Mouse (Mus musculus) mouse embryonic stem cell (cell line): ENCODE results near the gene Pidd1.

ENCODE experiments used
- in situ Hi-C, 2 experiments: fragments of 300-500 bp; cut with MboI; formaldehyde crosslinking; loops; 1 replicate in 1 of 2; 3 replicates in 1 of 2; pipeline ENCODE4 v1.14.3; 2019 to 2020; ENCODE audit warnings: low sequenced_read_pairs in 2 of 2, low pct_unique_long_range_greater_than_20kb in 1 of 2, mixed read lengths in 1 of 2; ENCODE audit not compliant: unreplicated experiment in 1 of 2

Gene Pidd1

DNA sequence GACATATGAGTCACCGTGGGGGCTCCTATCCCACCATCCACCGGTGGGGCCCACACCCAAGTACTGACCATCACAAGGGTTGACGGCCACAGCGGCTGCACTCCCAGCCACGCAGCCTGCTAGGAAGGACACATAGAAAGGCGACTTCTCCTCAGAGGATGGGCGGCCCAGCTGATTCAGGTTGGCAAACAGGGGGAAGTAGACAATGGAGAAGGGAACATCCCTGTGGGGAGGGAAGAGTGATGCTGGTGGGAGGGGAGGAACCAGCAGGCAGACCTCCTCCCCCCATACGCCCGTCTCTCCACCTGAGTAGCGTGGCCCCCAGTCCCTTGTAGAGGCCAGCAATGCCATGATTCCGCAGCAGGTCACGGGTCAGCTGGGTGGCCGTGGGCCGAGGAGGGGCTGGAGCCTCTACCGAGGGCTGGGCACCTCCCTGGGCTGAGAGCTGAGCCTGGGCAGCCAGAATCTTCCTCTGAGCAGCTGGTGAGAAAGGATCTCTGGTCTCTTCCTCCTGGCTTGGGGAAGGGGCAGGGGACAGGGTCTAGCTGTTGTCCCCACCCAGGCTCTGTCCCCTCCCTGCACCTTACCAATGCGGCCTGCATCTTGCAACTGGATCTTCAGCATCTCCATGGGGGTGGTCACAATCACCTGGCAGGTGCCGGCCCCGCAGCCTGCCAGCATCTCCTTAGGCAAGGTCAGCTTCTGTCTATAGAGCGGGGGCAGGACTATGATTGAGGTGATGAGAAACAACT is 12.2 kb downstream of the Pidd1 start:
- in situ Hi-C loops = no loop called here

DNA sequence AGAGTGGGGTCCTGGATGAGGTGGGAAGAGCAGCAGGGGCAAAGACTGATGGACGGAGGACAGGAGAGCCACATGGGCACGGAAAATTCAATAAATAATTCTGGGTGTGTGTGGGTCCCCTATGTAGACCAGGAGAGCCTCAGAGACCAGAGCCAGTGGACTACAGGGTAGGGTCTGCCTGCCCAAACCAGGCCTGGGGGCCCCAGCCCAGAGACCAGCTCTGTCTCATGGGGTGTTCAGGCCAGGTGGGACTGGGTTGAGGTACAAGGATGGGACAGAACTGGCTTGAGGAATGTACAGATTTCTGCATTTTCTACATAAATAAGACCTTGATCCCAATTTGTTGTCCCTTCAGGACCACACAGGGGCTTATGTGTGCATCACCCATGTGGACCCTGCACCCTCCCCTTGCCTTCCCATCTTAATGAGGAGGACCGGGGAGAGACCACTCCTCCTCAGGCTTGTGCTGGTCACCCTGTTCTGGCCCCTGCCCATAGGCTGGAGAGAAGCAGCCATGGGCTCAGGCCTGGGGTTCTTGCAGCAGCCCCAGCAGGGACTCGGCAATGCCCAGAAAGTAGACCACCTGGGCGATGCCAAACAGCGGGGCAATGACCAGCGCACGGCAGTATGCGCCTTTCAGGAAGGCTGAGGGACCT is 13.1 kb downstream of the Pidd1 start:
- in situ Hi-C loops = no loop called here

DNA sequence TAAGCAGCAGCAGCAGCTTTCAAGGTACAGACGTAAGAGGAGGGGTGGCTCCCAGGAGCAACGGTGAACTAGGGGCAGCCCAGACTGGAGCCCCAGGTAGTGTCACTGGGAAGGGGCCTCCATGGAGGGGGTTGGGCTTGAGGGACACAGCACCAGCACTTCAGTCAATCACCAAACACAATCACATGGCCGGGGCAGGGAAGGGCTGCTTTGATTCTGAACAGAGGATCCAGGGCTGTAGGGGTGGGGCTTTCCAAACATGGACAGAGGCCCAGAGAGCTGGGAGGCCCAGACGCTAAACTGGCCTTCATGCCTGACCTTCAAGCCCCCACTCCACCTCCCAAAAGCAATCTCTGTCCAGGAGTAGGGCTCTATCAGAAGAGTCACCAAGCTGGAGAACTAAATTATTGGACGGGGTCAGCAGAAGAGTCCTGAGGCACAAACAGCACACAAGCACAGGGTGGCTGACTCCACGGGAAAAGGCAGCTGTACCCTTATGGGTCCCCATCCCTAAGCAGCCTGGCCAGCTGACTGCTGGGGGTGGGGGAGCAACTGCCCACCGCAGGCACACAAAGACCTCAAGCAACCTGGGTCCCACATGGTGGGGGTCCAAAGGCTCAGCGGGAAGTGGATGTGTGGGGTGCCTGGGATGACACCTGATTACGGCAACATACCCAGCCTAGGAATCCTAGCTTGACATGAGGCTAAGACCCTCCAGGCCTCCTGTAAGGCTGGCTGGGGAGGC is 13.8 kb downstream of the Pidd1 start:
- in situ Hi-C loops = no loop called here

DNA sequence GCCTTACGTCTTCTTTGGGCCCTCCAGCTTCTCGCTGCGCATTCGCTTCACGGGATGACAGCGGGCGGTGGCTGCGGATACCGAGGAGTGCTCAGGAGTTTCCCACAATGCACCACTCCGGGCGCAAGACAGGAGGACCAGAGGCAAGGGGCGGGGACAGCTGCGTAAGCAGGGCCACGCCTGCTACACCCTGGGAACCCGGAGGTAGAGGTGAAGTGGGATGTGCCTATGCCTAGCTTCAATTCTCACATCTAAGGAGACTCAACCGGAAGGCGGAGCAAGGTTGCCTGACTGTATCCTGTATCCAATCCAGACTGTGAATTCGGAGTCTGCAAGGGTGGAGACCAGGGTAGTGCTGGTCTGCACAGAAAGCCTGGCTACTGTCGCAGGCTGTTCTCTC is 14.5 kb downstream of the Pidd1 start, which contains the start of gene Cend1:
TSS of gene Cend1 (minus strand) at position 182 of the 400 bp plus-strand sequence.
- in situ Hi-C loops = no loop called here

DNA sequence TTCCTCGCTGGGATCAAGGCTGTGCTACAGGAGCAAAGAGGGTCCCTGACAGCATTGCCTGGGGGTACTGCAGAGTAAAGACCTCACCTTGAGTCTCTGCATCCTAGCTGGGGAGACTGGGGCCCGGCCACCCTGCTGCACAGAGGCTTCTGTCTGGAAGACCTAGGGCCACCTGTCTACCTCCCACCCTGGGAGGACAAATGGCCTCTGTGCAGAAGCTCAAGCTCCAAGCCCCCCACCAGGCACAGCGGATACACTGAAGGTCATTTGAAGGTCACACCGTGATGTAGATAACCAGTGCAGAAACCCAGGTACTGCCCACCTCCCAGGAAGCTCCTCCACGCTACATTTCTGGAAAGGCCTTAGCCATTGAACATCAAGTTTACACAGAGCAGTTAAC is 15.1 kb downstream of the Pidd1 start:
- in situ Hi-C loops = no loop called here

DNA sequence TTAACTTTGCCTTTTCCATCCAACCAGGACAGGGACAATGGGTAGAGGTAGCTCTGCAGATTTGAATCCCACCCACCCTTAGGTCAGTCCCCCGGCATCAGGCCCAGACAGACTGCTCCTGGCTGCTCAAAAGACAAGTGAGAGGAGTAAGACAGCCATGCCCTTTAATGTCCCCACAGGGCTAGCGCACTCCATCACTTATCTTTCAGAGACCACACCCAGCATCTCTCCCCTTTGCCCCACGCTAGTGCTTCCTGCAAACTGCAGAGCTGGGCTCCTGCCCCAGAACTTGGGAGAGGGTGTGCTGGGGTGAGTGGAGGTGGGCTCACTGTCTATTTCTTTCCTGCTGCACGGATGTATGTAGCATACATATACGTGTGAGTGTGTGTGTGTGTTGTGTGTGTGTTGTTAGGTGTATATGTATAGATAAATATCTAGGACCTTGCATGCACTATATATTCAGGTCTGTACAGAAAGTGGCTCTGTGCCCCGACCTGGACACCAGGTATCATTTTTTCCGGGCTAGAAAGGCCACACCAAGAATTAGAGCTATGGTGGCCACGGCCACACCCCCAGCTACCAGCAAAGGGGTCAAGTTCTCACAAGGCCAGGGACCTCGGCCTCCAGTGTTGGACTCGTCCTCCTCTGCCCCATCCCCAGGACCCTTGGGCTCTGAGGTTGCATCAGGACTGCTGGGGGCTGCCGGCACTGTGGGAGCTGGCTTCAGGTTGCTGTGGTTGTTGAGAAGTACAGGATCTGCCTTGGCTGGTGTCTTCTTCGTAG is 16.7 kb downstream of the Pidd1 start:
- in situ Hi-C loops = no loop called here

DNA sequence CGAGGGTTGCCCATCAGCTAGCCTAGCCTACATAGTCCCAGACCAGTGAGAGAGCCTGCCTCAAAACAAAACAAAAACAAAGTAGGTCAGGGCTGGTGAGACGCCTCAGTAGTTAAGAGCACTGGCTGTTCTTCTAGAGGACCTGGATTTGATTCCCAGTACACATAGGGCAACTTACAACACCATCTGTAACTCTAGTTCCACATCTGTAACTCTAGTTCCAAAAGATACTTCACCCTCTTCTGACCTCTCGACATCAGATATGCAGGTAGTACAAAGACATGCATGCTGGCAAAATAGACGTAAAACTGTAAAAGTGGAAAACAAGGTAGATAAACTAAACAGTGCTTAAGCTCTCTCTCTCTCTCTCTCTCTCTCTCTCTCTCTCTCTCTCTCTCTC is 20.0 kb downstream of the Pidd1 start:
- in situ Hi-C loops = no loop called here

DNA sequence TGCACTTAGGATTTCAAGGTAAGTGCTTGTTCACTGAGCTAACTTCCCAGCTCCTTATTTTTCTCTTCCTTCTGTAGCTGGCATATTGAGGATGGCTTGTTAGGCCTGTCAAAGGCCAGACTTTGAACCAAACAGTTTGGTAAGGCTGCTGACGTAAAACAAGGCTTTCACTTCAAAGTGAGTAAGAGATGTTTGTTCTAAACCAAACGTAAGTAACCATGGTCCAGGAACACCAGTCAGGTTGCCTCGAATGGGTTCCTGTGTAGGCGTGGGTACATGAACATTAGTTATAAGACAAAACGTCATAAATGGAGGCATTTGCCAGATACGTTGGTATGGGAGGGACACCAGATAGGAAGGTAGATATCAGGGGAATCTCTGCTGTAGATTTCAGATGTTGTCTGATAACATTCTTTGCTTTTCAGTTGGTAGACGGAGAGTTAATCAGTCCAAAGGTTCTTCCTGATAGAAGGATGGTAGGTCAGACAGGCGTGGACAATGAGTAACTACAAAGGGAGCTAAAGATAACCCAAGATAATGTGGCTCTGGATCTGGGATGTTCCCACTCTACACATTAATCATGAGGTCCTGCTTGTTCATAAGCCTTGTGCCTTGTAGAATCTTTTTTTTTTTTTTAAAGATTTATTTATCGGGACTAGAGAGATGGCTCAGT is 23.7 kb downstream of the Pidd1 start:
- in situ Hi-C loops = no loop called here

DNA sequence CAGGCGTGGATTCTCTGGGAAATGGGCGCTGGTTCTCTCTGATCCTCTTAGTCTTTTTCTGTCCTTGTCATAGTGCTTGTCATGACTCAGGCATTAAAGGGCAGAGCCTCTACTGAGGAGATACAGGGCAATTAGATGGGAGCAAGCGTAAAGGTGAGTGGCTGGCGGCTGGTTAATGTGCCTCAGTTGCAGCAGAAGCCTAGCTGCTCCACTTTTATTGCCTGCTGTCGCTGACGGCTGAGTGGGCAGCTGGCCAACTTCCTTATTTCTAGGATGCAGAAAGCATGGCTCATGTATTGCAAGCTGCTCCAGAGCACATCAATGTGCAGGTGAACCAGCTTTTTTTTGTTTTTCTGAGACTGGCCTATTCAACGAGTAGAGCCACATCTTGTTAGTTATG is 24.9 kb downstream of the Pidd1 start:
- in situ Hi-C loops = no loop called here

DNA sequence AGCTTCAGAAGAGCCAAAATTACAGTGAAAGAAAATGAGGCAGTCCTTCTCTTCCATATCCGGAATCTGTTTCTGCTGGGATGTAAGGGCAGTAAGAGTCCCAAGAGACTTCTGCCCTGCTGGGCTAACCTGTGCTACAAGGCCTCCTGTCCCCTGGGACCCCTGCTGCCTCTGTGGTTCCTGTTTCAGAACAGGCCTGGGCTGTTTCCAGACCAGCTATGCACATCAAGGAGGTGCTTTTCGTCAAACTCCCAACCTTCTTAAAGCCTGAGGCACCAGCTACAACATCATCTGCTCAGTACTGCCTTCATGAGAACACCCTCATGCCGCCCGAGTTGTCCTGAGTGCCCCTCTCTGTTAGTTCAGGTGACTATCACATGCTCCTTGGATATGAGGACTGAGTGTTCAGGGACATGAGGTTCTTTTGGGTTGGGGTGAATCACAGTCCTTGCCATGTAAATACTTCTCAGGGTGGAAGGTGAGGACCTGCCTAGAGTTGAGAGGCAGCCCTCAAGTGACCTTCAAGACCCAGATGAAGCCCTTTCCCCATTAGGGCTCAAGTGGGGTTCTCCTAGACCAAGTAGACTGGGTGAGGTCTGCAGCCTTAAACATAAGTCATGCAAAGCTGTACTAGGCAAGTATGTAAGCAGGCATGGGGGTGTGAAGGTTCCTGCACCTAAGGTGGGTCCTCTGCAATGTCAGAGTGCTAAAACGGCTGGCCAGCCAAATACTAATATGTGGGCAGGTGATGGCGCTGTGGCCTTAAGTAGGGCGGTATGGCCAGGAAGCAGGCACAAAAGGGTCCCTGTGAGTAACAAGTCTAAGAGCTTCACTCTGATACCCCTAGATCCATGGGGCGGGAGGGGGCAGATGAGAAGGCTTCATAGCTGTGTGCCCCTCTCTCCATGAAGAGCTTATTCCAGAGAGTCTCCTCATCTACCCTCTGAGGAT is 25.8 kb downstream of the Pidd1 start:
- in situ Hi-C loops = no loop called here

DNA sequence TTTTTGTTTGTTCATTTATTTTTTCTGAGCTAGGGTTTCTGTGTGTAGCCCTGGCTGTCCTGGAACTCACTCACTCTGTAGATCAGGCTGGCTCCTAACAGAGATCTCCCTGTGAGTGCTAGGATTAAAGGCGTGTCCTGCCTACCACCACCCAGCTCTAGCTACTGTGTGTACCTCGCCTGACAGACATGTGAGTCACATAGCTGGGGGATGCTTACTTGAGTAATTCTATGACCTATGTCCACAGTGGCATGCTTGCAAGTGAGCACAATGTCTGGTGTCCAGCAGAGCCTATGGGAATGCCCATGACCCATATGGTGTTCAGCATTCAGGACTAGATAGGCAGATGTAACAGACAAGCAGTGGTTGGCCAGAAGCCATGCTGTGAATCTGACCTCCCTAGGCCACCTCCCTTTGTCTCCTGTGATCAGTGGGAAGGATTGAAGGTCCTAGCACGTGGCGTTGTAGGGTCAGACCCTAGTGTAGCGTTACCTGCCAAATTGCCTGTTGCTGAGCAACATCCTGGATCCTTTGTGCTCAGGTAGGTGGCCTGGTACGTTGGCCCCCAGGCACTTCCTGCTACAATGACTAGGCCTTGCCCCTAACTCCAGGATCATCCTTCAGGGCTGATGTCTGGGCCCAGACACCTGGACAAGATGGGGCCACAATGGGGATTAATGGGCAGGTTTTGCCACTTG is 27.5 kb downstream of the Pidd1 start:
- in situ Hi-C loops = no loop called here

DNA sequence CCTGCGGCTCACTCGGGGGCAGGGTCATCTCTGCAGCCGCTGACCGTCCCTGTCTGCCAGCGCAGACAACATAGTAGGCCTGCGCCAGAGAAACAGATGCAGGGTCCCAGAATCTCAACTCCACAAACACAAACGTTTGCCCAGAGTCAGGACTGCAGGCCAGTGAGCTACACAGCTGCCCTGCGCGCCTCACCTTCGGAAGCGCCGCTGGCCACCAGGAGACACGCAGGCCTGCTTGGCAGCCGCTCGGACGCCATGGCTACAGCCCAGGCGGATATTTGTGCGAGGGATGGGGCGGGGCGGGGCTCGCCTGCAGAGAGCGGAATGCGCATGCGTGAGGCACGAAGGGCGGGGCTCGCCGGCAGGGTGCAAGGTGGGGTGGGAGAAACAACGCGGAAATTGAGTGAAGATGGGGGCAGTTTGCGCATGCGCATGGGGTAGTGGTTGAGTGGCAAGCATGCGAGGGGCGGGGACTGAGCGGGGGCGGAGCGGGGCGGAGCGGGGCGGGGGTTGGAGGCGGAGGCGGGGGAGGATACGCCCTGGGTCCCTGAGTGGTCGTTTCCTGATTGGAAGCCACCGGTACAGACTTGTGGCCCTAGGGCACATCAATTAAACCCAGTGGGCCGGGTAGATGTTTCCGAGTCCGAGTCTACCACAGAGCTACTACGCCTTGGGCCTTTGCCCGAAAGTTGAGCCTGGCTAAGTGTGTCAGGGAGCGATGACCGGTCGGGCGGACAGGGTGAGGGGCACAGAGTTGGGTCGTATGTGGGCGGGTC is 29.8 kb downstream of the Pidd1 start, which contains the start of gene Gatd1:
TSS of gene Gatd1 (minus strand) at position 328 of the 776 bp plus-strand sequence.
- in situ Hi-C loops = no loop called here

DNA sequence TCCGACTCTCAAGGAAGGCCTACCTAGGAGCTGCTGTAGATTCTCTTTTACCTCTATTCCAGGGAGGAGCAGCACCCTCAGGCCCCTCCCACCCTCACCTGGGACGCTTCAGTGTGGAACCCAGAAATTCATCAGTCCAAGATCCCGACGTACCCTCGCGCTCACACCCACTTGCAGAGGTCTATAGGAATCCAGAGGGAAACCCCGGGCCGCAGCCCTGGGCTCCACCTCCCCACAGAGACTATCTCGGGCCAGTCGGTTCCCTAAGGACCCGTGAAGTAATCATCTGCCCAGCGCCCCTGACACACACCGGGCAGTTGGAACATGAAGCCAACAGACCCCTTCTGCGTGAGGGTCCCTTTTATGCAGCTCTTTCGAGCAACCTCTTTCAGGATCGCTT is 30.5 kb downstream of the Pidd1 start:
- in situ Hi-C loops = no loop called here

DNA sequence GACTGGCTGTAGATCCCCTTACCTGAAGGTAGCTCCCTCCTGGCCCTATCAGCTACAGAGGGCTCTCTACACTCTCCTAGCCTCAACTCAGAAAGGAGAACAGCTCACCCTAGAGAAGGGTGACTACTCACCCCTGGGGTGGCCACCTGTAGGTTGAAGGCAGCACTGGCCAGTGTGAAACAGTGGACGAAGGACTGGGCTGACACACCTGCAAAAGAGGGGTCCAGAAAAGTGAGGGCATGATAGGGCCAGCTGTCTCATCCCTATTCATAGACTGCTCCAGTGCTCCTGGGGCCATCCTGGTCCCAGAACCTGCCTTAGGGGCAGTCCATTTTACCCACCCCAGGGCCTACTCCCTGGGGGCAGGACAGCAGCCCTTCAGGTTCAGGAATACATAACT is 32.2 kb downstream of the Pidd1 start:
- in situ Hi-C loops = no loop called here

DNA sequence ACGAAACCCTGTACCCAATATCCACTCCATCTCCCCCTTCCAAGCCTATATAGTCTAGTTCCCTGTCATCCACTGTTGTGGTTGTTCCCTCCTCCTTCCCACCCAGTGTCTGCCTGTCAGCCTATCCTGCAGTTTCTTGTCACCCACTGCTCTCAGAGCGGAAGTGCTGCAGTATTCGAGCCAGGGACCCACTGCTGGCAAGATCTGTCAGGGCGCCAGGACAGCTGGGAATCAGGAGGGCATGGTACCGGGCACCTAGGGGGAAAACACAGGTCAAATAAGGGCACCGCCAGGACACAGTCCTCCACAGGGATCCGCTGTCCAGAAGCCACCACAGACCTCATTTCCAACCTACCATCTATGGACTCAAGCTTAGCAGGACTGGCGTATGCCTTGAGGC is 33.2 kb downstream of the Pidd1 start:
- in situ Hi-C loops = no loop called here

DNA sequence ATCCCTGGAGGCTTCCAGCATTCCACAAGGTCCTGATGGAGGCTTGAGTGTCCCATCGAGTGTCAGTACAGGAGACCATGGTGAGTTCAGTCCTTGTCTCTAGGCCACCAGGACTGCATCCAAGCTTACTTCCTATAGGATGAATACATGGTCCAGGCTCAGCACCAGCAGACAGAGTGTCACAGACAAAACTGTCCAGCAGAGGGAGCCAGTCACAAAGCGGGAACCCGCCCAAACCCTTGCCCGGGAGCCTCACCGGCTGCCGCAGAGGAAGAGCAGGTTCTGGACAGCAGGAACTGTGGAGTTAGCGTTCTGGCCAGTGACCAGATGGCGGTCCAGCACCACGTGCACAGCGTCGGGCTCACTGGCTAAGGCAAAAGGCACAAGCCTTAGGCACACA is 35.0 kb downstream of the Pidd1 start:
- in situ Hi-C loops = no loop called here
